Mouse (Mus musculus) heart, adult 2 months (tissue): ENCODE data around the gene Klhl23.

Experiments used
- CTCF ChIP-seq: fragments of 200-600 bp; IDR thresholded peaks from 2 replicates; pipeline ENCODE4 v1.8.1; 2022; ENCODE audit warnings: antibody characterized with exemption, mild to moderate bottlenecking, moderate library complexity
- POLR2A ChIP-seq: fragments of 200-500 bp; IDR thresholded peaks from 2 replicates; pipeline ENCODE4 v1.6.1; 2011; ENCODE audit warnings: mild to moderate bottlenecking, low read depth, low read length, control low read depth; ENCODE audit not compliant: insufficient read depth

DNA sequence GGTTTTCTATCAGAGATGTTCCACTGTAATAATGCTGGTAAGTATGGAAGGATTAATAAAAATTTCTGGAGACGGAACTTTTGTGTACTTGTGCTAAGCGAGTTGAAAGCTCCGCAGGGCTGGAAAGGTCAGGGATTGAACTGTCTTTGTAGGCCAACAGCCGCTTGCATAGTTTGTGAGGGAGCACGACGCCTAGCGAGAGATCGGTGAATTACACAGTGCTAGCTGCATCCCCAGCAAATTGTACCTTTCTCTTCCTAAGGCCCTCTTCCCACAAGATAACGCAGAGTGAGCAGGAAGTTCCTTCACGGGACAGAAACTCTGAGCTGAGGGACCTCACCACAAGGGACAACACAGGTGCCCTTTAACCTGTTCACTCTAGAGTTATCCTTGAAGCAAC is 31.5 kb upstream of the Klhl23 start:
- peak; percentile 95 for TF ChIP-seq CTCF
- no peak for TF ChIP-seq POLR2A
